Mouse (Mus musculus): ENCODE results near the gene Ksr2.

DNA sequence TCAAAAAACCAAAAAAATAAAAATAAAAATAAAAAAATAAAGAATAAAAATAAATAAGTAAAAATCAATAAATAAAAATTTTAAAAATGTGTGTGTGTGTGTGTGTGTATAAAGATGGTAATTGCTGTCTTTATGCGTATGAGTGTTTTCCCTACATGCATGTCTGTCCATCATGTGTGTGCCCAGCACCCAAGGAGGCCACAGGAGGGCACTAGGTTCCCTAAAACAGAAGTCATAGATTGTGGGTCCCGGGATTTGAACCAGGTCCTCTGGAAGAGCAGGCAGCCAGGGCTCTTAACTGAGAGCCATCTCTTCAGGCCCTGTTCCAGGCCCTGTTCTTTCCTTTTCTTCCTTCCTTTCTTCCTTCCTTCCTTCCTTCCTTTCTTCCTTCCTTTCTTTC, 38.2 kb downstream of the Ksr2 start:
- no peak for TF ChIP-seq GATA1 (IDR thresholded peaks at IDR 0.05; ENCODE audit: borderline replicate concordance, low read length)
- TF ChIP-seq FLI1 (IDR thresholded peaks at IDR 0.05; ENCODE audit: low read length), result no peak
